Mouse (Mus musculus) midbrain, embryonic 16.5 days (tissue): ENCODE results near the gene U2surp. TPM values are rescaled to one million over a fixed set of nuclear protein-coding genes. Genes with fewer than 3 reads are reported as not detected.

Experiments
- ATAC-seq: fragments of 200-750 bp; cut with Nextera tagmentation; 2 replicates; pipeline ENCODE4 v1.8.0; 2017; ENCODE audit warnings: moderate TSS enrichment
- H3K27ac ChIP-seq: fragments of 300-500 bp; sonication (generic); 2 replicates; pipeline ENCODE4 v1.5.1; 2014; ENCODE audit warnings: mild to moderate bottlenecking, low read length, mixed read lengths
- H3K27me3 ChIP-seq: fragments of 300-500 bp; sonication (generic); 2 replicates; pipeline ENCODE4 v1.6.1; 2014; ENCODE audit warnings: low read depth, low read length, mixed read lengths; ENCODE audit not compliant: control insufficient read depth, insufficient read depth
- H3K36me3 ChIP-seq: fragments of 300-500 bp; sonication (generic); 2 replicates; pipeline ENCODE4 v1.6.1; 2014; ENCODE audit warnings: mild to moderate bottlenecking, low read length, moderate library complexity, mixed read lengths; ENCODE audit not compliant: control insufficient read depth, insufficient read depth
- H3K4me1 ChIP-seq: fragments of 300-500 bp; sonication (generic); 2 replicates; pipeline ENCODE4 v1.6.1; 2014; ENCODE audit warnings: mild to moderate bottlenecking, low read length, mixed read lengths; ENCODE audit not compliant: control insufficient read depth, insufficient read depth
- H3K4me2 ChIP-seq: fragments of 300-500 bp; sonication (generic); 2 replicates; pipeline ENCODE4 v1.6.1; 2014; ENCODE audit warnings: mild to moderate bottlenecking, low read length, mixed read lengths
- H3K4me3 ChIP-seq: fragments of 300-500 bp; sonication (generic); 2 replicates; pipeline ENCODE4 v1.5.1; 2014; ENCODE audit warnings: low read depth, mild to moderate bottlenecking, low read length, moderate library complexity, mixed read lengths
- H3K9ac ChIP-seq: fragments of 300-500 bp; sonication (generic); 2 replicates; pipeline ENCODE4 v1.6.1; 2014; ENCODE audit warnings: low read depth, low read length, mixed read lengths
- H3K9me3 ChIP-seq: fragments of 300-500 bp; sonication (generic); replicated peaks from 2 replicates; pipeline ENCODE4 v1.6.1; 2014; ENCODE audit warnings: mild to moderate bottlenecking, low read length, mixed read lengths; ENCODE audit not compliant: control insufficient read depth, poor library complexity, severe bottlenecking
- WGBS: fragments of 180-500 bp; shearing (Covaris S2); extraction: QIAGEN DNeasy Blood & Tissue Kit; methylation state at CpG from one replicate; pipeline ENCODE4 v1.1.7; 2014; 5-methylcytosine and 5-hydroxymethylcytosine counted together
- polyA plus RNA-seq: library from polyadenylated mRNA; unstranded; fragments of >200 nt; fragmentation: Nextera tagmentation; extraction: Ambion mirVana; gene quantifications from 2 replicates; pipeline ENCODE4 v1.2.1, GENCODE M21; 2015

Gene U2surp
- polyA plus RNA-seq, 1 experiment from 2014 or later = 117 TPM

DNA sequence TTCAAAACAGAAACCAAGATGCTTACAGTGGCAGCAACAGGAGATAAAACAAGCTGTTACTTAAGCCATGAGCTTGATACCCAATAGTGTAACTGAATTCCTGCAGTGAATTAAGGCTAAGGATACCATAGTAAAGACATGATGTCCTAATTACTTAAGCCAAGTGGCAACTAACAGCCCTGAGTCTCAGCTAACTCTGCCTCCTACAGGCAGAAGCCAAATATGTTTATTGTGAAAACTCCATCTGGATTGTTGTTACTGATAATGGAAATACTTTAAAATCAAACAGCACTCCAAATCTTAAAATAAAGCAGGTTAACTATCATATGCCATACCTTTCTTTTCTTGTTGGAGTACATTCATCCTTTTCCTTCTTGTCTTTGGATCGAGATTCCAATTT is 47.8 kb downstream of the U2surp start:
- Histone ChIP-seq H3K27ac (no peak overlapping the region), H3K9me3 (no peaks in the 10 kb centered on the region), H3K4me1 (no peaks in the 10 kb centered on the region), H3K4me3 (no peak overlapping the region), H3K4me2 (no peak overlapping the region), H3K36me3 (peaks cover 8% of the 10 kb centered on the region; the same call in 1 of the 2 replicates), H3K27me3 (no peaks in the 10 kb centered on the region), H3K9ac (no peak overlapping the region)
- WGBS = 90% methylated on average over 1 of the region's 1 CpGs
- no peak for ATAC-seq

DNA sequence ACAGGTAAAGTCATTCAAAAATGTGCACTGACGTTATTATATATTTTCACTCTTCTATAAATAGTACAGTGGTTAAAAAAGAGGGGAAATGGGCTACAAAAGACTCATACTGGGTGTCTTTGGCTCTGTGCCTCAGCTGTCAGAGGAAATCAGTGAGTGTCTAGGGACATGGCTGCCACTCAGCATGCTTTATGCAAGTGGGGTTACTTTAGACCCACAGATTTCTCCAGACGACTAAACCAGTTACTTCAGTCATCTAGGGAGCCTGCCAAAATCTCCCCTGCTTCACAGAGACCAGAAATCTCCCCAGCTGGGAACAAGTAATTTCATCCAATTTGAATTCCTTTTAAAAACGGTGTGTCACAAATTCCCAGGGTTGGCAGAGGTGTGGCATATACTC is 59.9 kb downstream of the U2surp start:
- Histone ChIP-seq H3K4me1 (no peaks in the 10 kb centered on the region), H3K27ac (no peak overlapping the region), H3K4me2 (no peak overlapping the region), H3K27me3 (no peaks in the 10 kb centered on the region), H3K36me3 (no peaks in the 10 kb centered on the region), H3K9me3 (no peaks in the 10 kb centered on the region), H3K9ac (no peak overlapping the region), H3K4me3 (no peak overlapping the region)
- ATAC-seq = peak; percentile 41; the same call in 1 of the 2 replicates
- WGBS = 46% methylated on average over 3 of the region's 3 CpGs

DNA sequence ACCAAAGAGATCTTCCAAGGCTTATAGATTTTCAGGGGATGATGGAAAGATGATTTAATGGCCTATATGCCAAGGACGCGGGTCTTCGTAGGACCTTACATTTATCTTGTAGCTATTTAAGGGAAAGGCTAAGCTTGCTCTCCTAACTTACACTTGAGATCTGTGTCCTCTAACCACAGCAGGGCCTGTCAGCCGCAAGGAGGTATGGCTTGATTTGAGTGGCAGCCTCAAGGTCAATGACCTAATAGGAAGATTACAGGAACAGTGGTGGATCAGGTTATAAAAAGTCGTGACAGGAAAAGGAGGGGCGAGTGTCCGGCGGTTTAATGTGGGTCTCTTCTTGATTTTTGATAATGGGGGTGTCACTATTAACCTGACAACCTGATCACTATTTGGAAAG is 61.2 kb downstream of the U2surp start:
- no peaks in the 10 kb centered on the region for H3K36me3 ChIP-seq
- no peak for ATAC-seq
- no peaks in the 10 kb centered on the region for H3K4me1 ChIP-seq
- H3K27me3 ChIP-seq = no peaks in the 10 kb centered on the region
- H3K9ac ChIP-seq = no peak overlapping the region
- no peaks in the 10 kb centered on the region for H3K9me3 ChIP-seq
- no peak overlapping the region for H3K4me3 ChIP-seq
- WGBS = 98% methylated on average over 8 of the region's 8 CpGs
- H3K27ac ChIP-seq = no peak overlapping the region
- H3K4me2 ChIP-seq = no peak overlapping the region

DNA sequence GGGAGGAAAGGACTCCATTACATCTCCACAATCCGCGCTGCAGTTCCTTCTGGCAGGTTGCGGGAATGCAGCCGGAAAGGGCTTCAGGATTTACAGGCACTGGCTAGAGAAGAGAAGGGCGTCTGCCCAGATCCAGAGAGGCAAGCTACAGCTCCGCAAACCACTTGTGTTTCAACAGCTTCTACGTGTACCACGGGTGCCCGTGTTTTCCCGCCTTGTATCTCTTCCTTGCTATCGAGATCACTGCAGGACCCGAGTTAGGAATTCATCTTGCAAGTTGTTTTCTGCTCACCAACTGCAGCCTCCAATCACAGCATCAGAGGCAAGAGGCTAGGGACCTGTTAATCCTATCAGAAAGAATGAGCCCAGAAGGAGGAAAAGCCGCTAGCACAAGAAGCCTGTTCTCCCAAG is 69.5 kb downstream of the U2surp start:
- peak overlapping the region; percentile 4; the same call in 1 of the 2 replicates for H3K27ac ChIP-seq
- H3K9me3 ChIP-seq = no peaks in the 10 kb centered on the region
- H3K4me3 ChIP-seq = peak overlapping the region; percentile 11
- H3K27me3 ChIP-seq = no peaks in the 10 kb centered on the region
- H3K36me3 ChIP-seq = no peaks in the 10 kb centered on the region
- H3K9ac ChIP-seq = no peak overlapping the region
- WGBS = 2% methylated on average over 13 of the region's 13 CpGs
- peak overlapping the region; percentile 41 for H3K4me2 ChIP-seq
- ATAC-seq = peak; percentile 87
- H3K4me1 ChIP-seq = peaks cover 11% of the 10 kb centered on the region

- H3K36me3 ChIP-seq = no peaks in the 10 kb centered on the region
- WGBS = 90% methylated on average over 9 of the region's 9 CpGs
- H3K4me2 ChIP-seq = no peak overlapping the region
- H3K9ac ChIP-seq = no peak overlapping the region
- no peak overlapping the region for H3K4me3 ChIP-seq
- H3K27me3 ChIP-seq = no peaks in the 10 kb centered on the region
- no peak overlapping the region for H3K27ac ChIP-seq
- H3K4me1 ChIP-seq = peaks cover 9% of the 10 kb centered on the region
- H3K9me3 ChIP-seq = no peaks in the 10 kb centered on the region
- no peak for ATAC-seq
These were observed 73.9 kb downstream of the U2surp start for GRCm38 (mm10) chr9:95437883-95438282.

- WGBS = 85% methylated on average over 4 of the region's 4 CpGs
- no peak for ATAC-seq
- H3K9me3 ChIP-seq = no peaks in the 10 kb centered on the region
- no peak overlapping the region for H3K4me3 ChIP-seq
- H3K9ac ChIP-seq = no peak overlapping the region
- H3K27me3 ChIP-seq = no peaks in the 10 kb centered on the region
- H3K4me1 ChIP-seq = no peaks in the 10 kb centered on the region
- H3K36me3 ChIP-seq = no peaks in the 10 kb centered on the region
- no peak overlapping the region for H3K4me2 ChIP-seq
- H3K27ac ChIP-seq = no peak overlapping the region
These were observed 75.5 kb downstream of the U2surp start for GRCm38 (mm10) chr9:95436294-95436613.

- 72% methylated on average over 20 of the region's 20 CpGs for WGBS
- Histone ChIP-seq H3K4me3 (no peak overlapping the region), H3K36me3 (no peaks in the 10 kb centered on the region), H3K9ac (no peak overlapping the region), H3K27ac (no peak overlapping the region), H3K4me1 (no peaks in the 10 kb centered on the region), H3K4me2 (no peak overlapping the region), H3K9me3 (no peaks in the 10 kb centered on the region), H3K27me3 (no peaks in the 10 kb centered on the region)
- ATAC-seq = 0 out of 2 replicates have a peak, but pooled peaks have one; percentile 58
These were observed 76.1 kb downstream of the U2surp start for GRCm38 (mm10) chr9:95435506-95436293.

GRCm38 (mm10) chr9:95428277-95428676 is 83.5 kb downstream of the U2surp start:
- no peaks in the 10 kb centered on the region for H3K9me3 ChIP-seq
- 83% methylated on average over 4 of the region's 4 CpGs for WGBS
- no peaks in the 10 kb centered on the region for H3K27me3 ChIP-seq
- no peak overlapping the region for H3K27ac ChIP-seq
- no peaks in the 10 kb centered on the region for H3K36me3 ChIP-seq
- no peak overlapping the region for H3K4me2 ChIP-seq
- no peak overlapping the region for H3K9ac ChIP-seq
- ATAC-seq = no peak
- H3K4me1 ChIP-seq = no peaks in the 10 kb centered on the region
- H3K4me3 ChIP-seq = no peak overlapping the region

DNA sequence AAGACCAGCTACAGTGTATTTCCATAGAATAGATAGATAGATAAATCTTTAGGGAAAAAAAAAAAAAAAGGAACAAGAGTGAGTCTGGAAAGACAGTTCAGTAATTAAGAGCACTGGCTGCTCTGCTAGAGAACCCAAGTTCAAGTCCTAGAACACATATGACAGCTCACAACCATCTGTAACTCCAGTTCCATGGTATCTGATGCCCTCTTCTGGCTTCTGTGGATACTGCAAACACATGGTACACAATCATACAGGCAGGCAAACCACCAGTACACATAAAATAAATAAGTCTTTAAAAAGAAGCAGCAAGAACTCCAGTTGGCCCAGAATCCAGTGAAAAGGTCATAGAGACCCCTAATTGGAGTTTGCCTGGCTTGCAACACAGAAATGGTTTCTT is 97.9 kb downstream of the U2surp start:
- Histone ChIP-seq H3K9ac (no peak overlapping the region), H3K9me3 (no peaks in the 10 kb centered on the region), H3K36me3 (no peaks in the 10 kb centered on the region), H3K4me1 (no peaks in the 10 kb centered on the region), H3K27ac (no peak overlapping the region), H3K4me3 (no peak overlapping the region), H3K4me2 (no peak overlapping the region), H3K27me3 (no peaks in the 10 kb centered on the region)
- ATAC-seq = no peak
